In genomic region chr11:4053586-4053985, GRCm38 (mm10) we compare ENCODE assay signal across 9 mouse cellular contexts. TPM values are rescaled to one million over a fixed set of nuclear protein-coding genes. Genes with fewer than 3 reads are reported as not detected.
A peak's percentile ranks its signal among the peaks of the same experiment; 100 is the strongest.
DNase-seq lines count a peak whose midpoint lies in the region; ATAC-seq and TF ChIP-seq lines count a peak whose summit lies in the region.
"Had no signal": no experiment of that assay in that cellular context is flagged by ENCODE, and none has a peak within 500 bp of the region (broad histone marks: within the 10 kb centered on the region; RNA-seq: fewer than 3 reads in every experiment).

No protein-coding gene starts in this region.

- DNase-seq in 416B (ENCODE audit: low read depth) (peak; percentile 78), ES-CJ7 (ENCODE audit: low read depth, low spot score) (peak; percentile 85)
- peak; percentile 20 to 53 for DNase-seq in frontal cortex, postnatal 14 days (ENCODE audit: low spot score in 2 of 2)
- peak; percentile 48 for DNase-seq in large intestine, adult 2 months (ENCODE audit: low read depth, low spot score)
- peak; percentile 85 for DNase-seq in lung, embryonic 14.5 days
- DNase-seq in right cerebral cortex, postnatal 25 days, result peak; percentile 57

- 21% methylated on average over 5 of the region's 5 CpGs for WGBS in large intestine, adult 2 months
- 16% methylated on average over 5 of the region's 5 CpGs for WGBS in lung, embryonic 14.5 days

- no peak overlapping the region for H3K27ac ChIP-seq in lung, embryonic 14.5 days (ENCODE audit: low read depth)
- H3K27ac ChIP-seq: liver, embryonic 15.5 days had no signal

- H3K27me3 ChIP-seq in lung, embryonic 14.5 days (ENCODE audit: insufficient read depth, low read length), result no peaks in the 10 kb centered on the region
- H3K27me3 ChIP-seq: liver, embryonic 15.5 days had no signal

- peak; percentile 93 for TF ChIP-seq CTCF in lung, embryonic 14.5 days (IDR thresholded peaks at IDR 0.05; ENCODE audit: low read depth)

- H3K4me1 ChIP-seq in lung, embryonic 14.5 days (ENCODE audit: insufficient read depth), result no peaks in the 10 kb centered on the region
- H3K4me1 ChIP-seq: liver, embryonic 15.5 days had no signal

- ATAC-seq in cerebellum, adult (ENCODE audit: insufficient number of reproducible peaks, low FRiP score, low TSS enrichment), result 0 out of 2 replicates have a peak, but pooled peaks have one; percentile 31
- ATAC-seq in lung, embryonic 14.5 days (ENCODE audit: insufficient read depth), result no peak
- ATAC-seq in activated CD4-positive, CD25-positive, alpha-beta regulatory T cell, adult 4 months, result no peak

- no peak overlapping the region for H3K4me3 ChIP-seq in lung, embryonic 14.5 days (ENCODE audit: low read depth, low read length)
- H3K4me3 ChIP-seq: liver, embryonic 15.5 days had no signal

- H3K9me3 ChIP-seq in lung, embryonic 14.5 days (ENCODE audit: low read depth, low read length), result no peaks in the 10 kb centered on the region
- H3K9me3 ChIP-seq: liver, embryonic 15.5 days had no signal

- H3K36me3 ChIP-seq in lung, embryonic 14.5 days (ENCODE audit: insufficient read depth), result no peaks in the 10 kb centered on the region
- H3K36me3 ChIP-seq: liver, embryonic 15.5 days had no signal

- no peak overlapping the region for H3K4me2 ChIP-seq in lung, embryonic 14.5 days
- H3K4me2 ChIP-seq: liver, embryonic 15.5 days had no signal

- H3K9ac ChIP-seq in lung, embryonic 14.5 days, result no peak overlapping the region
- H3K9ac ChIP-seq: liver, embryonic 15.5 days had no signal

RNA-seq across cellular contexts. Expression of gene Sec14l3, which starts 11.1 kb away (rescaled TPM):
- not detected in 2 replicates for polyA plus RNA-seq in large intestine, adult 2 months (2012; rRNA removed)
- 1.2 and 1.5 TPM in 2 replicates for polyA plus RNA-seq in lung, embryonic 14.5 days (2014; fragmentation: Nextera tagmentation; extraction: Ambion mirVana)
- polyA plus RNA-seq in activated CD4-positive, CD25-positive, alpha-beta regulatory T cell, adult 4 months (2017; shearing (Covaris generic)), result not detected
- polyA plus RNA-seq: liver, embryonic 15.5 days had no signal

RNA-seq across cellular contexts. Expression of gene Sec14l4, which starts 22.3 kb away (rescaled TPM):
- 0.05 TPM in 1 of 2 replicates, not detected in the other for polyA plus RNA-seq in large intestine, adult 2 months (2012; rRNA removed)
- 3.8 and 4.2 TPM in 2 replicates for polyA plus RNA-seq in lung, embryonic 14.5 days (2014; fragmentation: Nextera tagmentation; extraction: Ambion mirVana)
- polyA plus RNA-seq in activated CD4-positive, CD25-positive, alpha-beta regulatory T cell, adult 4 months (2017; shearing (Covaris generic)), result not detected

RNA-seq across cellular contexts. Expression of gene Mtfp1, which starts 41.7 kb away (rescaled TPM):
- polyA plus RNA-seq in large intestine, adult 2 months (2012; rRNA removed), result 18.0 and 26.5 TPM in 2 replicates
- polyA plus RNA-seq in lung, embryonic 14.5 days (2014; fragmentation: Nextera tagmentation; extraction: Ambion mirVana), result 8.6 and 10.8 TPM in 2 replicates
- polyA plus RNA-seq in activated CD4-positive, CD25-positive, alpha-beta regulatory T cell, adult 4 months (2017; shearing (Covaris generic)), result 1 to 10 TPM; 1.4 to 2.8 TPM
